Mouse (Mus musculus) common myeloid progenitor, adult 5-6 weeks (primary cell): ENCODE results near the gene Heatr4. TPM values are rescaled to one million over a fixed set of nuclear protein-coding genes. Genes with fewer than 3 reads are reported as not detected.

ENCODE experiments used
- total RNA-seq: library from RNA; stranded (forward); fragments of 200-1000, 187-1606 nt; gene quantifications from 2 replicates; pipeline ENCODE4 v1.2.3, GENCODE M21; 2017

The Heatr4 gene
- total RNA-seq, 1 experiment from 2014 or later, result not detected

Other genes with a start within 250 kb of the Heatr4 start
- gene Papln, start 221.2 kb downstream of the Heatr4 start, total RNA-seq, result 0.05 TPM in 1 of 2 replicates, not detected in the other
- gene Numb, start 62.9 kb downstream of the Heatr4 start, total RNA-seq, result 14.1 and 17.0 TPM in 2 replicates
- gene Riox1, start 34.2 kb downstream of the Heatr4 start, total RNA-seq, result 15.2 and 16.7 TPM in 2 replicates
- 13.1 and 16.3 TPM in 2 replicates for gene Acot2, start 3.0 kb upstream of the Heatr4 start, total RNA-seq
- 7.9 and 10.9 TPM in 2 replicates for gene Acot1, start 24.6 kb upstream of the Heatr4 start, total RNA-seq
- gene Acot4, start 53.5 kb upstream of the Heatr4 start, total RNA-seq, result not detected in 2 replicates
- gene Gm49366, start 54.1 kb upstream of the Heatr4 start, total RNA-seq, result not detected in 2 replicates
- gene Acot3, start 67.3 kb upstream of the Heatr4 start, total RNA-seq, result not detected in 2 replicates
- not detected in 2 replicates for gene Acot5, start 84.5 kb upstream of the Heatr4 start, total RNA-seq
- gene Acot6, start 115.8 kb upstream of the Heatr4 start, total RNA-seq, result 1.6 and 2.5 TPM in 2 replicates
- gene Dnal1, start 129.5 kb upstream of the Heatr4 start, total RNA-seq, result 2.3 and 4.1 TPM in 2 replicates
- 0.58 and 0.64 TPM in 2 replicates for gene Pnma1, start 163.6 kb upstream of the Heatr4 start, total RNA-seq
- 13.0 and 15.1 TPM in 2 replicates for gene Elmsan1, start 234.0 kb upstream of the Heatr4 start, total RNA-seq